Mouse (Mus musculus): ENCODE results near the gene Plscr1.

The Plscr1 gene

DNA sequence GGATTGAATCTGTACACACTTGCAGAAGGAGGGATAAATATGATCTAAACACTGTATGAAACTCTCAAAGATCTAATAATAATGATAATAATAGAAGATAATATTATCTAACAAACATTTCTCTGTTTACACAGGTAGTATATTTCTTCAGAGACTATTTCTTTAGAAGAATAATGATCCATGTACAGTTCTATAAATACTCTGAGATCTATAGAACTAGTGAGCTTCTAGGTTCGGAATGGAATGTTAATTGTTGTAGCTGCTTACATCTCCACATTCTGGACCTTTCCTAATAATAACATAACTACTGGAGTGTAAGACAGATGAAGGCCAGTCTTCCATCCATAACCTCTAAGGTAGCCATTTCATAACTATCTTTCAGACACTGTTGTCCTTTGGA is 59.5 kb downstream of the Plscr1 start, which contains the start of gene 1700057G04Rik:
Gene 1700057G04Rik, plus strand, starts transcription at position 301 of the 400 bp plus-strand sequence.
- DNase-seq: no peak

GRCm38 (mm10) chr9:92316791-92317190 is 67.2 kb downstream of the Plscr1 start:
- no peak for DNase-seq
